Mouse (Mus musculus) neural tube, embryonic 11.5 days (tissue): ENCODE results near the gene Smyd1. TPM values are rescaled to one million over a fixed set of nuclear protein-coding genes. Genes with fewer than 3 reads are reported as not detected.

Experiments used
- ATAC-seq: fragments of 200-750 bp; cut with Nextera tagmentation; 2 replicates; pipeline ENCODE4 v1.8.0; 2017; ENCODE audit warnings: moderate number of reproducible peaks, mild to moderate bottlenecking, moderate TSS enrichment, moderate library complexity; ENCODE audit not compliant: insufficient read depth, low FRiP score, low TSS enrichment
- DNase-seq: peaks from one replicate; pipeline ENCODE4 v3.0.0-alpha.2; 2015; ENCODE audit warnings: low spot score
- H3K27ac ChIP-seq: fragments of 300-500 bp; sonication (generic); 2 replicates; pipeline ENCODE4 v1.5.1; 2014; ENCODE audit warnings: low read depth, mild to moderate bottlenecking, low read length
- H3K27me3 ChIP-seq: fragments of 300-500 bp; sonication (generic); 2 replicates; pipeline ENCODE4 v1.6.1; 2014; ENCODE audit warnings: mild to moderate bottlenecking, low read length, mixed read lengths; ENCODE audit not compliant: control insufficient read depth, insufficient read depth
- H3K36me3 ChIP-seq: fragments of 300-500 bp; sonication (generic); 2 replicates; pipeline ENCODE4 v1.6.1; 2014; ENCODE audit warnings: mild to moderate bottlenecking, low read length, moderate library complexity, mixed read lengths; ENCODE audit not compliant: control insufficient read depth, insufficient read depth
- H3K4me1 ChIP-seq: fragments of 300-500 bp; sonication (generic); 2 replicates; pipeline ENCODE4 v1.6.1; 2014; ENCODE audit warnings: low read length, mixed read lengths; ENCODE audit not compliant: control insufficient read depth, insufficient read depth
- H3K4me2 ChIP-seq: fragments of 300-500 bp; sonication (generic); 2 replicates; pipeline ENCODE4 v1.6.1; 2014; ENCODE audit warnings: low read depth, mild to moderate bottlenecking, moderate library complexity
- H3K4me3 ChIP-seq: fragments of 300-500 bp; sonication (generic); 2 replicates; pipeline ENCODE4 v1.5.1; 2014; ENCODE audit warnings: low read depth, low read length
- H3K9ac ChIP-seq: fragments of 300-500 bp; sonication (generic); 2 replicates; pipeline ENCODE4 v1.6.1; 2014; ENCODE audit warnings: mild to moderate bottlenecking, low read length
- H3K9me3 ChIP-seq: fragments of 300-500 bp; sonication (generic); 2 replicates; pipeline ENCODE4 v1.6.1; 2016; ENCODE audit warnings: low read length; ENCODE audit not compliant: control insufficient read depth
- WGBS: fragments of 180-500 bp; shearing (Covaris S2); extraction: QIAGEN DNeasy Blood & Tissue Kit; methylation state at CpG from one replicate; pipeline ENCODE4 v1.1.7; 2014; 5-methylcytosine and 5-hydroxymethylcytosine counted together
- polyA plus RNA-seq: library from polyadenylated mRNA; unstranded; fragments of >200 nt; fragmentation: Nextera tagmentation; extraction: Ambion mirVana; gene quantifications from 2 replicates; pipeline ENCODE4 v1.2.1, GENCODE M21; 2014

The Smyd1 gene
- polyA plus RNA-seq, 1 experiment from 2014 or later, result 4.6 TPM

GRCm38 (mm10) chr6:71199612-71200011, 122.4 kb downstream of the Smyd1 start, which contains the start of gene Fabp1:
Gene Fabp1 (plus strand): TSS chr6:71199827.
- Histone ChIP-seq H3K4me2 (no peak within 1 kb of the TSS), H3K9ac (no peak within 1 kb of the TSS), H3K36me3 (no peaks in the 10 kb centered on the region), H3K27ac (no peak within 1 kb of the TSS), H3K4me3 (no peak within 1 kb of the TSS), H3K27me3 (no peaks in the 10 kb centered on the region), H3K9me3 (no peaks in the 10 kb centered on the region), H3K4me1 (no peaks in the 10 kb centered on the region)
- 83% methylated on average over 4 of the region's 4 CpGs for WGBS
- no peak for DNase-seq
- no peak for ATAC-seq

GRCm38 (mm10) chr6:71197636-71198535, 124.1 kb downstream of the Smyd1 start:
- DNase-seq, result no peak
- Histone ChIP-seq H3K36me3 (no peaks in the 10 kb centered on the region), H3K9ac (no peak overlapping the region), H3K9me3 (no peaks in the 10 kb centered on the region), H3K4me1 (no peaks in the 10 kb centered on the region), H3K4me3 (no peak overlapping the region), H3K27me3 (no peaks in the 10 kb centered on the region), H3K27ac (no peak overlapping the region), H3K4me2 (no peak overlapping the region)
- ATAC-seq, result no peak
- 88% methylated on average over 13 of the region's 13 CpGs for WGBS

- Histone ChIP-seq H3K4me2 (no peak overlapping the region), H3K27me3 (no peaks in the 10 kb centered on the region), H3K36me3 (no peaks in the 10 kb centered on the region), H3K4me1 (no peaks in the 10 kb centered on the region), H3K9me3 (no peaks in the 10 kb centered on the region), H3K9ac (no peak overlapping the region), H3K4me3 (no peak overlapping the region), H3K27ac (no peak overlapping the region)
- no peak for ATAC-seq
- DNase-seq, result no peak
Observed at GRCm38 (mm10) chr6:71196107-71196506, 125.9 kb downstream of the Smyd1 start.

- no peak overlapping the region for H3K27ac ChIP-seq
- H3K4me1 ChIP-seq, result no peaks in the 10 kb centered on the region
- H3K9ac ChIP-seq, result no peak overlapping the region
- H3K36me3 ChIP-seq, result no peaks in the 10 kb centered on the region
- ATAC-seq (no peak), DNase-seq (no peak)
- H3K4me3 ChIP-seq, result no peak overlapping the region
- no peak overlapping the region for H3K4me2 ChIP-seq
- no peaks in the 10 kb centered on the region for H3K27me3 ChIP-seq
- WGBS, result 84% methylated on average over 6 of the region's 6 CpGs
- H3K9me3 ChIP-seq, result no peaks in the 10 kb centered on the region
Observed at GRCm38 (mm10) chr6:71193151-71193740, 128.8 kb downstream of the Smyd1 start.

- H3K27me3 ChIP-seq, result no peaks in the 10 kb centered on the region
- no peak for ATAC-seq
- H3K27ac ChIP-seq, result no peak overlapping the region
- H3K4me3 ChIP-seq, result no peak overlapping the region
- DNase-seq, result no peak
- H3K9ac ChIP-seq, result no peak overlapping the region
- H3K36me3 ChIP-seq, result no peaks in the 10 kb centered on the region
- WGBS, result 92% methylated on average over 2 of the region's 2 CpGs
- no peaks in the 10 kb centered on the region for H3K9me3 ChIP-seq
- no peak overlapping the region for H3K4me2 ChIP-seq
- H3K4me1 ChIP-seq, result no peaks in the 10 kb centered on the region
Observed at GRCm38 (mm10) chr6:71190501-71190900, 131.5 kb downstream of the Smyd1 start.

GRCm38 (mm10) chr6:71189578-71189977, 132.5 kb downstream of the Smyd1 start:
- no peak for DNase-seq
- no peak for ATAC-seq
- WGBS, result 28% methylated on average over 1 of the region's 1 CpGs
- Histone ChIP-seq H3K9ac (no peak overlapping the region), H3K4me3 (no peak overlapping the region), H3K36me3 (no peaks in the 10 kb centered on the region), H3K27ac (no peak overlapping the region), H3K27me3 (no peaks in the 10 kb centered on the region), H3K9me3 (no peaks in the 10 kb centered on the region), H3K4me2 (no peak overlapping the region), H3K4me1 (no peaks in the 10 kb centered on the region)

- DNase-seq (no peak), ATAC-seq (no peak)
- no peaks in the 10 kb centered on the region for H3K9me3 ChIP-seq
- no peak overlapping the region for H3K9ac ChIP-seq
- no peaks in the 10 kb centered on the region for H3K4me1 ChIP-seq
- H3K27me3 ChIP-seq, result no peaks in the 10 kb centered on the region
- 81% methylated on average over 7 of the region's 7 CpGs for WGBS
- H3K36me3 ChIP-seq, result no peaks in the 10 kb centered on the region
- no peak overlapping the region for H3K4me2 ChIP-seq
- H3K27ac ChIP-seq, result no peak overlapping the region
- no peak overlapping the region for H3K4me3 ChIP-seq
Observed at GRCm38 (mm10) chr6:71184941-71185604, 137.0 kb downstream of the Smyd1 start.

- no peak for DNase-seq
- no peak for ATAC-seq
- Histone ChIP-seq H3K4me3 (no peak overlapping the region), H3K4me2 (no peak overlapping the region), H3K27ac (no peak overlapping the region), H3K36me3 (no peaks in the 10 kb centered on the region), H3K4me1 (no peaks in the 10 kb centered on the region), H3K27me3 (no peaks in the 10 kb centered on the region), H3K9me3 (no peaks in the 10 kb centered on the region), H3K9ac (no peak overlapping the region)
- WGBS, result 87% methylated on average over 1 of the region's 1 CpGs
Observed at GRCm38 (mm10) chr6:71180596-71180995, 141.4 kb downstream of the Smyd1 start.
